Mouse (Mus musculus) intestine, embryonic 14.5 days (tissue): ENCODE measurements around the gene Prps1l1. TPM values are rescaled to one million over a fixed set of nuclear protein-coding genes. Genes with fewer than 3 reads are reported as not detected.

Experiments used
- ATAC-seq: fragments of 200-750 bp; cut with Nextera tagmentation; replicated peaks from 2 replicates; pipeline ENCODE4 v1.8.0; 2017; ENCODE audit warnings: low read depth, moderate number of reproducible peaks, moderate TSS enrichment, moderate library complexity; ENCODE audit not compliant: low FRiP score, low TSS enrichment
- DNase-seq: peaks from one replicate; pipeline ENCODE4 v3.0.0-alpha.2; 2018; ENCODE audit warnings: low spot score
- H3K27ac ChIP-seq: fragments of 300-500 bp; sonication (generic); 2 replicates; pipeline ENCODE4 v1.5.1; 2014; ENCODE audit warnings: low read depth, mild to moderate bottlenecking, control low read depth
- H3K27me3 ChIP-seq: fragments of 300-500 bp; sonication (generic); replicated peaks from 2 replicates; pipeline ENCODE4 v1.6.1; 2014; ENCODE audit warnings: low read length, control low read depth; ENCODE audit not compliant: control insufficient read depth, insufficient read depth
- H3K36me3 ChIP-seq: fragments of 300-500 bp; sonication (generic); 2 replicates; pipeline ENCODE4 v1.6.1; 2014; ENCODE audit warnings: low read length, control low read depth; ENCODE audit not compliant: control insufficient read depth, insufficient read depth
- H3K4me1 ChIP-seq: fragments of 300-500 bp; sonication (generic); replicated peaks from 2 replicates; pipeline ENCODE4 v1.6.1; 2014; ENCODE audit warnings: low read length, control low read depth, mixed read lengths; ENCODE audit not compliant: control insufficient read depth, insufficient read depth
- H3K4me2 ChIP-seq: fragments of 300-500 bp; sonication (generic); 2 replicates; pipeline ENCODE4 v1.6.1; 2014; ENCODE audit warnings: low read length
- H3K4me3 ChIP-seq: fragments of 300-500 bp; sonication (generic); 2 replicates; pipeline ENCODE4 v1.5.1; 2014; ENCODE audit warnings: low read depth, low read length, control low read depth, mixed read lengths
- H3K9ac ChIP-seq: fragments of 300-500 bp; sonication (generic); 2 replicates; pipeline ENCODE4 v1.6.1; 2014; ENCODE audit warnings: mild to moderate bottlenecking, low read length
- H3K9me3 ChIP-seq: fragments of 300-500 bp; sonication (generic); 2 replicates; pipeline ENCODE4 v1.6.1; 2016; ENCODE audit warnings: low read length, control low read depth; ENCODE audit not compliant: control insufficient read depth
- WGBS: fragments of 180-500 bp; shearing (Covaris S2); extraction: QIAGEN DNeasy Blood & Tissue Kit; methylation state at CpG from one replicate; pipeline ENCODE4 v1.1.7; 2014; 5-methylcytosine and 5-hydroxymethylcytosine counted together
- polyA plus RNA-seq: library from polyadenylated mRNA; unstranded; fragments of >200 nt; fragmentation: Nextera tagmentation; extraction: Ambion mirVana; gene quantifications from 2 replicates; pipeline ENCODE4 v1.2.1, GENCODE M21; 2014

Gene Prps1l1
- polyA plus RNA-seq, 1 experiment from 2014 or later: not detected

DNA sequence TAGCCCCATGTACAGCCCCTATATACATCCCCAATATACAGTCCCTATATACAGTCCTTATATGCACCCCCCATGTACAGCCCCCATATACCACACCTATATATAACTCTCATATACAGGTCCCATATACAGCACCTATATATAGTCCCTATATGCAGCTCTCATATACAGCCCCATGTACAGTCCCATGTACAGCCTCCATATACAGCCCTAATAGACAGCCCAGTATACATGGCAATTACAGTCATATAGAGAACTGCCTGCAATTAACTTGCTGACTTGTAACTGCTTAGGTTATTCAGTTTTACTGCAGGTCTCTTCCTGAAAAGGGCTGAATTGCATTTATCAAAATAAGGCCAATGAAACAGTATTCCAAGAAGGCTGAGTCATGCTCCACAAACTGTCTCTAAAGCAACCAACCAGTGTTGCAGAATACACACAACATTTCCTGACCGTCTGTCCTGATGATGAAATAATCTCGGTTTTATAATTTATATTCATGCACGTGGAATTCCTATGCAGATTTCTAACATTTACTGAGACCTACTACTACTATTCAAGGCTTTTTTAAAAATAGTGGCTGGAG, 13.1 kb downstream of the Prps1l1 start:
- 84% methylated on average over 3 of the region's 3 CpGs for WGBS
- ATAC-seq (no peak), DNase-seq (no peak)
- no peaks in the 10 kb centered on the region for H3K9me3 ChIP-seq
- H3K4me3 ChIP-seq: no peak overlapping the region
- H3K36me3 ChIP-seq: no peaks in the 10 kb centered on the region
- no peak overlapping the region for H3K9ac ChIP-seq
- H3K4me2 ChIP-seq: no peak overlapping the region
- H3K27me3 ChIP-seq: no peaks in the 10 kb centered on the region
- H3K27ac ChIP-seq: no peak overlapping the region
- no peaks in the 10 kb centered on the region for H3K4me1 ChIP-seq

DNA sequence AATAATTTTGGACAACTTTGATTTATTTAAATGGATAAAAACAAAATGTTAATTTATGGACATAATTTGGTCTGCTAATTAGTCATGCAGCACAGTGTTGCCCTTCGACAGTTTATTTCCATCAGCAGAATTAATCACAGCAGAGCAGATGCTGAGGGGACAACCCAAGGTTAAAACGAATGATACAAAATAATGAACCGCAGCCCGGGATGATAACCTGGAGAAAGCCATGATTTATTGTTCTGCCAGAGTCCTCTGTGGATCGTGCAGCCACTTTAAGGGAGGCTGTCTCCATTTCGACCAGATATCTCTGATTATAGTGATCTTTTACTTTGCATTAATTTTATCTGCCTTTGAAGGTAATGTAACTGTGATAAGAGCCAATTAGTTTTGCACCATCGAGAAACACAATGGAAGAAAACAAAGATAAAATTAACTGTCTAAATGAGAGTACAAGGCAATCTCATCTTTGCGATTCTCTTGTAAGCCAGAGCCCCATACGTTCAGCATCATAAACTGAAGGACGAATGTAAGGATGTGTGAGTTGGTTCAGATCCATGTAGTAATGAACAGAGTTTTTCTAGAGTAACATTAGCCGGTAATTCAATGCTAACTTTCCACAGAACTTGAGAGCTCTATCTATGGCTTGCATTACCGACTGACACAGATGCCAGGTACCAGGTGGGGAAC, 14.4 kb downstream of the Prps1l1 start:
- no peaks in the 10 kb centered on the region for H3K36me3 ChIP-seq
- no peaks in the 10 kb centered on the region for H3K9me3 ChIP-seq
- ATAC-seq: no peak
- no peaks in the 10 kb centered on the region for H3K27me3 ChIP-seq
- no peaks in the 10 kb centered on the region for H3K4me1 ChIP-seq
- WGBS: 77% methylated on average over 12 of the region's 12 CpGs
- no peak overlapping the region for H3K9ac ChIP-seq
- no peak overlapping the region for H3K4me2 ChIP-seq
- no peak overlapping the region for H3K27ac ChIP-seq
- DNase-seq: no peak
- no peak overlapping the region for H3K4me3 ChIP-seq

DNA sequence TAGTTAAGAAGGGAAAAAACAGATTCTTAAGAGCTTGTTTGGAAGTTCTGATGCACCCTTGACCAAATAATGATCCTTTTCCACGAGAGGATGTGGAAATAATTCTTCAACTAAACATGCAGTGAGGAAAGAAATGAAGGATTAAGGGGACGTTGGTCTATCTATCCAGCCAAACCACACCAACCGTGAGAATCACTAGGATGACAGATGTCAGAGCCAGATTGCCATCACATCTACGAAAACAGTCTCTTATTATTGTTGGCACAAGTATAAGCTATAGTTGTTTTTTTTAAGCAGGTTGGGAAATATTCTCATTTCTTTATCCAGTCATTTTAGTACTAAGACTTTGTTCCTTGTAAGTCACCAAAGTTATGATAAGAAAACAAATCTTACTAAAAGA, 15.8 kb downstream of the Prps1l1 start:
- no peak for DNase-seq
- no peak overlapping the region for H3K27ac ChIP-seq
- H3K4me3 ChIP-seq: no peak overlapping the region

DNA sequence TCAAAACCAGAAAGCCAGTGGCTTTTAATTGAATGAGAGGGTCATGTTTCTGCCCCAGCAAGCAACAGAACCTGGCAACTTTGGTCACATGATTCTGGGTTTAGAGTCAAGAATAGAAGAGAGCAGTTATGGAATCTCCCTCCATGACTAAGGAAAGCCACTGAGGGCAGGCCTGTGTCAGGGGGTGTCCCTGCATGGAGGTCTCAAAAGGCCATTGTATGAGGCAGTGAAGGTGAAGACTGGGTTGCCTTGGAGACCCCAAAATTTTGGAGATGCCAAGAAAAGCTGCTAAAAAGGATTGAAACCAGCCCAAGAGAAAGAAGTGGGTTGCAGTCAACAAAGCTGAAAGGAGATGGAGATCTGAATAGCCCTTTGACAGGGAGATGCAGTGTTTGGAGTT, 21.2 kb downstream of the Prps1l1 start:
- no peak overlapping the region for H3K27ac ChIP-seq
- H3K36me3 ChIP-seq: no peaks in the 10 kb centered on the region
- DNase-seq (no peak), ATAC-seq (no peak)
- no peak overlapping the region for H3K4me2 ChIP-seq
- H3K4me3 ChIP-seq: no peak overlapping the region
- no peaks in the 10 kb centered on the region for H3K4me1 ChIP-seq
- no peak overlapping the region for H3K9ac ChIP-seq
- no peaks in the 10 kb centered on the region for H3K27me3 ChIP-seq
- no peaks in the 10 kb centered on the region for H3K9me3 ChIP-seq

More for the DNA sequence above, 15.8 kb downstream of the Prps1l1 start:
- 65% methylated on average over 4 of the region's 4 CpGs for WGBS
- no peaks in the 10 kb centered on the region for H3K36me3 ChIP-seq
- ATAC-seq: no peak
- no peaks in the 10 kb centered on the region for H3K27me3 ChIP-seq
- H3K9ac ChIP-seq: no peak overlapping the region
- no peak overlapping the region for H3K4me2 ChIP-seq
- H3K4me1 ChIP-seq: no peaks in the 10 kb centered on the region
- no peaks in the 10 kb centered on the region for H3K9me3 ChIP-seq

DNA sequence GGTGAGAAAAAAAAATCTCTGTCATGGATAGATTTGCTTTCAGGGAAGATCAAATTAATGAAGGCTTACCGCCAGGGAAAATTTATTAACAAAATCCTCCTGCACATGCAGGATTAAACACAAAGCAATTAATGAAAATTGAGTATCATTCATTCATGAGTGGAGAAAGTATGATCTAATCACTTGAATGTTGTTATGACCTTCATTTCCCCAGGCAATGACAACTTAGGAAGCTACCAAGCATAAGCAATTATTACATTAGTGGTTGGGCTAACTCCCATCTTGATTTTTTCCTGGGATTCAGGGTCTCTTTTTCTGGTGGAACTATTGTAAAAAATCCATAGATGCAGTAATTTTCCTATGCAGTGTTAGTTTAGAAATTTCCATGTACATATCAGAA, 23.3 kb downstream of the Prps1l1 start:
- Histone ChIP-seq H3K36me3 (no peaks in the 10 kb centered on the region), H3K4me3 (no peak overlapping the region), H3K9ac (no peak overlapping the region), H3K4me2 (no peak overlapping the region), H3K9me3 (no peaks in the 10 kb centered on the region), H3K27ac (no peak overlapping the region), H3K27me3 (no peaks in the 10 kb centered on the region), H3K4me1 (no peaks in the 10 kb centered on the region)
- 91% methylated on average over 1 of the region's 1 CpGs for WGBS
- ATAC-seq (no peak), DNase-seq (no peak)

DNA sequence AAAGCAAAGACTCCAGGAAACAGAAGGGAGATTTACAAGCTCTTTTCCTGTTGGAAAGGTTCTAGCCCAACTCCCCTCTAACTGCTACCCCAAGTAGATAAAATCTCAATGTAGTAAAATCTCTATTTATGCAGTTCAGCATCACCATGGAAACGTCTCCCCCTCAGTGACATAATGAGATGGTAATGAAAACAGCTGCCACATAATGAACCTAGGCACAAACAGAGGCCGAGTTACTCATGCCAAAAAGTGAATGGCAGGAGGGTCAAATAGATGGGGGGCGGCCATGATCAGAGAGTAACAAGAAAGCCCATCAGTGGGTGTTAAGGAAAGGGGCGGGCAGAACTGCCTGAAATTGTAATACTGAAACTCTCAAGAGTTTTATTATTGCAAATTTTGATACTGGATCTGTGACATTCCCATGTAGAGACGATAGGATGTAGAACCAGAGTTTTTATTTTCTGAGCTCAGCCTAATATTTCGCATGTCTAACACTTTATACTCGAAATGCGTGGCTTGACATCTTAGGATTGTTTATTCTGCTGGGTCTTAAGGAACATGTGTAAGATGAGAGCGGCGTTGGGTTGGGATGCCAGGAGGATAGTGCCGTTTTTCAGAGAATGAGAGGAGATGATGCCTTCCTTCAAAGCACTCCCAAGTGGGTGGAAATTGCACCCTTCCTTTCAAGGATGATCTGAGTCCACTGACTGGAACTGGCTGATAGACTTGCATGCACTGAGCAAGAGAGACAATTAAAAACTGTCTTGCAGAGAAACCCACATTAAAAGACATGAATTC, 24.0 kb downstream of the Prps1l1 start:
- no peak for ATAC-seq

DNA sequence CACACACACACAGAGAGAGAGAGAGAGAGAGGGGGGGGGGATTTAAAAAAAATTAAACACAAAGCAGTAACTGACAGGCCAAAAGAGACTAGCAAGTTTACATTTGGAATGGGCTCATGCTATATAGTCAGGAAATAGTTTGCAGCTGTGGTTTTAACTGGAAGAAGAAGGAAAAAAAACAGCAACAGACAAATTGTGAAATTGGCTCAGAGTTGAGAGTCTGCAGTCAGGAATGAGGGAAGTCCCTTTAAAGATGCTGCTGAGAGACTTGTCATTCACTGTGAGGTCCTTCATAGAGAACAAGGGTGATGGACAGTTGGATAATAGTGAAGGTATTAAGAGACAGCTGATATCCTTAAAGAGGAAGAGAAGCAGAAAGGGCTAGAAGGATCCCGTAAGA, 26.9 kb downstream of the Prps1l1 start:
- Histone ChIP-seq H3K27ac (no peak overlapping the region), H3K9me3 (no peaks in the 10 kb centered on the region), H3K4me3 (no peak overlapping the region), H3K27me3 (no peaks in the 10 kb centered on the region), H3K4me1 (no peaks in the 10 kb centered on the region), H3K4me2 (no peak overlapping the region), H3K36me3 (no peaks in the 10 kb centered on the region), H3K9ac (no peak overlapping the region)
- no peak for DNase-seq
- WGBS: 53% methylated on average over 1 of the region's 1 CpGs
- ATAC-seq: no peak

More for the DNA sequence above, 24.0 kb downstream of the Prps1l1 start:
- 70% methylated on average over 11 of the region's 11 CpGs for WGBS
- no peak overlapping the region for H3K9ac ChIP-seq
- no peak overlapping the region for H3K4me2 ChIP-seq
- H3K4me1 ChIP-seq: no peaks in the 10 kb centered on the region
- H3K27ac ChIP-seq: no peak overlapping the region
- H3K27me3 ChIP-seq: no peaks in the 10 kb centered on the region
- DNase-seq: no peak
- H3K4me3 ChIP-seq: no peak overlapping the region
- H3K9me3 ChIP-seq: no peaks in the 10 kb centered on the region
- H3K36me3 ChIP-seq: no peaks in the 10 kb centered on the region

DNA sequence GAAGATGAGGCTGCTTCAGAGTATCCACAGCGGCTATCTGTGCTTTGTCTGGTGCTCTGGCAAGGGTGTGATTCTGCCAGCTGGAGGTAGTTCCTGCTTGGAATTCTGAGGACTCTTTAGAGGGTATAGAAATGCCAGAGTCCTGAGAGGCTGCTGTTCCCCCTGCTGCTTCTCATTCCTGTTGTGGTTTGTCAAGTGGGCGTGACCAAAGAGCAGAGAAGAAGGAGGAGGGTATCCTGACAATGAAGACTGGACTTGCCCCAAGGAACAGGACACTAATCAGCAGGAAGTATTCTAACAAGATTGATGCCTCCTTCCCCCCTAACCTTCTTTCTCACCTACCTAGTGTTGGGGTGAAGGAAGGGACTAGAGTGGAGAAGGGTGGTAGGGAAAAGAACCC, 29.4 kb downstream of the Prps1l1 start:
- Histone ChIP-seq H3K27me3 (no peaks in the 10 kb centered on the region), H3K4me1 (no peaks in the 10 kb centered on the region), H3K27ac (no peak overlapping the region), H3K36me3 (no peaks in the 10 kb centered on the region), H3K9me3 (no peaks in the 10 kb centered on the region), H3K4me2 (no peak overlapping the region), H3K9ac (no peak overlapping the region), H3K4me3 (no peak overlapping the region)
- DNase-seq (no peak), ATAC-seq (no peak)
- WGBS: 69% methylated on average over 2 of the region's 2 CpGs
